Mouse (Mus musculus) testis, adult 2 months (tissue): ENCODE measurements around the gene Srgap1. TPM values are rescaled to one million over a fixed set of nuclear protein-coding genes. Genes with fewer than 3 reads are reported as not detected.

Experiments used
- H3K27ac ChIP-seq: fragments of 200-500 bp; 2 replicates; pipeline ENCODE4 v1.5.1; 2012; ENCODE audit warnings: low read depth, low read length; ENCODE audit not compliant: control insufficient read depth, insufficient read depth
- H3K27me3 ChIP-seq: fragments of 200-500 bp; 2 replicates; pipeline ENCODE4 v1.6.1; 2012; ENCODE audit warnings: mild to moderate bottlenecking, low read length, moderate library complexity; ENCODE audit not compliant: control insufficient read depth, insufficient read depth
- H3K36me3 ChIP-seq: fragments of 200-500 bp; 2 replicates; pipeline ENCODE4 v1.6.1; 2012; ENCODE audit warnings: mild to moderate bottlenecking, low read length; ENCODE audit not compliant: control insufficient read depth, insufficient read depth
- H3K4me1 ChIP-seq: fragments of 200-500 bp; 2 replicates; pipeline ENCODE4 v1.6.1; 2012; ENCODE audit warnings: low read length; ENCODE audit not compliant: control insufficient read depth, insufficient read depth
- H3K4me3 ChIP-seq: fragments of 200-500 bp; 2 replicates; pipeline ENCODE4 v1.5.1; 2012; ENCODE audit warnings: low read depth, mild to moderate bottlenecking, low read length, moderate library complexity, mixed read lengths; ENCODE audit not compliant: control insufficient read depth
- CTCF ChIP-seq: fragments of 200-500 bp; IDR thresholded peaks from 2 replicates; pipeline ENCODE4 v1.5.1; 2012; ENCODE audit warnings: low read depth, mild to moderate bottlenecking, inconsistent platforms, low read length, moderate library complexity; ENCODE audit not compliant: control insufficient read depth, insufficient read depth, insufficient replicate concordance
- POLR2A ChIP-seq: fragments of 200-500 bp; IDR thresholded peaks from 2 replicates; pipeline ENCODE4 v1.6.1; 2012; ENCODE audit warnings: low read depth, mild to moderate bottlenecking, inconsistent platforms, low read length, moderate library complexity; ENCODE audit not compliant: control insufficient read depth
- polyA plus RNA-seq: library from polyadenylated mRNA; depleted of rRNA; stranded (reverse); fragments of >200 nt; gene quantifications from 2 replicates; pipeline ENCODE4 v1.2.3, GENCODE M21; 2012

Gene Srgap1
- polyA plus RNA-seq, 1 experiment: 31.9 TPM

DNA sequence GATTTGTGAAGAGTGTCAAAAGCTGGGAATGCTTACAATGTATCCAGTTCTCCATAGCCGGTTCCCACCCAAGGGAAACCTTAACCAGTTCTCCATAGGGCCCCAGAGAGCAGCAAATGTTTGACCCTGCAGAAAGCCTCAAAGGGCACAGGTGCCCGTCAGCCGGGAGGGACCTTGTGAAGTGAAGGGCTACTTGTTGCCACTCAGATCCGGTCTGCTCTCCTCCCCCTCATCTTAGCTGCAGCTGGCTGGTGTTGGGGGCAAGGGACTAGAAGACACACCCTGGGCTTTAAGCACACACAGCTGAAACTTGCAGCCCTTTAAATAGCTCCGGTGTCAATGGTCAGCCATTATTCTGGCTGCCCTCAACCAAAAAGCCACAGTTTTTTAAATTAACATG, 30.1 kb downstream of the Srgap1 start:
- Histone ChIP-seq H3K27me3 (no peaks in the 10 kb centered on the region), H3K27ac (no peak overlapping the region), H3K4me3 (no peak overlapping the region), H3K4me1 (peaks cover 2% of the 10 kb centered on the region), H3K36me3 (no peaks in the 10 kb centered on the region)
- no peak for TF ChIP-seq CTCF
- no peak for TF ChIP-seq POLR2A

DNA sequence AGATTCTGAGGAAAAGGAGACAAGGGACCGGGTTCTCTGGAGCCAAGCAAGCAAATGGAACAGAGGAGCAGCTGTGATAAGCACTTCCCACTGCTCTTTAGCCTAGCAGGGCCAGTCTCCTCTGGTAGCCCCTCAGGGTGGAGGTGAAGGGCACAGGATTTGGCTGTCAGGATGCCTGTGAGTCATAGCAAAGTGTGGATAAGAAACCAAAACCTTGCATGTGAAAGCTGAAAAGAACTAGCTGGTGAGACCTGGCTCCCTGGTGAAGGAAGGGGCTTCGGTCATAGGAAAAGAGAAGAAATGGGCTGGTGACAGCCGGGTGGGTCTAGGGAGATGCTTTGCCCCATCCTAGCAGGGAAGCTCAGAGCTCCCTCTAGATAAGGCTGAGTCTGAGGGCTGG, 30.5 kb downstream of the Srgap1 start:
- H3K27ac ChIP-seq: no peak overlapping the region
- H3K4me3 ChIP-seq: no peak overlapping the region

DNA sequence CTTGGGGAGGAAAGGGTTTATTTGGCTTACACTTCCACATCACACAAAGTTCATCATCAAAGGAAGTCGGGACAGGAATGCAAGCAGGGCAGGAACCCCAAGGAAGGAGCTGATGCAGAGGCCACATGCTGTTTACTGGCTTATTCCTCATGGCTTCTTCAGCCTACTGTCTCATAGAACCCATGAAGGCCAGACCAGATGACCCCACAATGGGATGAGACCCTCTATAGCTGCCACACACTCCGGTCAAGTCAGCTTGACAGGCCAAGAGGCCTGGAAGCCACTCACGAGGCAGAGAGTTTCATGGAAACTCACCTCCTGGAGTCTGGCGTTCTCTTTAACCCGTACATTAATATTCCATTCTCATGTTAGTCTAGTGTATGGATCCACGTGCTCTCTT, 34.8 kb downstream of the Srgap1 start:
- H3K4me1 ChIP-seq: peaks cover 2% of the 10 kb centered on the region
- no peak for TF ChIP-seq POLR2A
- TF ChIP-seq CTCF: no peak
- no peaks in the 10 kb centered on the region for H3K27me3 ChIP-seq
- H3K4me3 ChIP-seq: no peak overlapping the region
- H3K36me3 ChIP-seq: no peaks in the 10 kb centered on the region
- H3K27ac ChIP-seq: no peak overlapping the region

More for the DNA sequence above, 30.5 kb downstream of the Srgap1 start:
- Histone ChIP-seq H3K4me1 (peaks cover 2% of the 10 kb centered on the region), H3K27me3 (no peaks in the 10 kb centered on the region), H3K36me3 (no peaks in the 10 kb centered on the region)
- TF ChIP-seq CTCF: no peak
- TF ChIP-seq POLR2A: no peak

DNA sequence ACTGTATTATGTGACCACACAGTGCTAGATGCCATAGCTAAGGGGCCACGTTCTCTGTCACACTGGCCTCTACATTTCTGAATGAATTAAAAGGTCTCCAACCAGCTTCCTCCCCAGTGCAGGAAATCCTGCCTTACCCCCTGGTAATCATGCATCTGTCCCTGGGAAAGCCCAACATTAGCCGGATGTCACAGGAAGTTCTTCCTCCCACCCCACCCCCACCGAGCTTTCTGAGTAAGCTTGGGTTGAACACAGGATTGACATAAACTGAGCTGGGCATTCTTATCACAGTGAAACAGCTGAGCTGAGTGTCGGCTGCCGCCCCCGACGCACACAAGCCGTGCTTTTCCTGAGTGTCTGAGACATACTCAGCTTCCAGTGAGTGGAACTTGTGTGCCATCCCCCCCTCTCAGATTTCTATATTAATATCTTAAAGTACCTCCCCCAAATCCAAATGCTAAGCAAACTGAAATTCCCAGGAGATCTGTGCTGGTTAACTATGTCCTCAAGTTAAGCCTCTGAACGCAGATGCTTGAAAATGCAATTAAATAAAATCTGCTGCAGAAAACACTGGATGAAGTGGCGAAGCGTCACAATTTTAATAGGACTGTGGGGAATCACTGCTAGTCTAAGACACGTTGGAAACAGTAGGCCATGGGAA, 38.3 kb downstream of the Srgap1 start:
- no peaks in the 10 kb centered on the region for H3K27me3 ChIP-seq
- no peak overlapping the region for H3K27ac ChIP-seq
- no peaks in the 10 kb centered on the region for H3K4me1 ChIP-seq
- no peak for TF ChIP-seq CTCF
- TF ChIP-seq POLR2A: no peak
- H3K36me3 ChIP-seq: no peaks in the 10 kb centered on the region
- H3K4me3 ChIP-seq: no peak overlapping the region

DNA sequence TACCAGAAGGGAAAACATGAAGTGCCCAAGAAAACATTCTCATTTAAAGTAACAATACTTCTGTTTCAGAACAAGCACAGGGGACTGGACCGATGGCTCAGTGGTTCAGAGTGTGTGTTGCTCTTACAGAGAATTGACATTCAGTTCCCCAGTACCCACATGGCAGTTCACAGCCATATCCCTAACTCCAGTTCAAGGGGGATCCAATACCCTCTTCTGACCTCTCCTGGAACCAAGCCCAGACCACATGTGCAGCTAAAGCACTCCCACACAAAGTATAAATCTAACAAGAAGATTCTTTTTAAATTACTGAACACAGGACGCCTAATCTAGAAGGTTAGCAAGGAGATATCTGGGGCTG, 38.8 kb downstream of the Srgap1 start:
- no peaks in the 10 kb centered on the region for H3K27me3 ChIP-seq
- TF ChIP-seq CTCF: no peak
- TF ChIP-seq POLR2A: no peak
- no peaks in the 10 kb centered on the region for H3K36me3 ChIP-seq
- no peak overlapping the region for H3K27ac ChIP-seq
- H3K4me3 ChIP-seq: no peak overlapping the region
- H3K4me1 ChIP-seq: no peaks in the 10 kb centered on the region

DNA sequence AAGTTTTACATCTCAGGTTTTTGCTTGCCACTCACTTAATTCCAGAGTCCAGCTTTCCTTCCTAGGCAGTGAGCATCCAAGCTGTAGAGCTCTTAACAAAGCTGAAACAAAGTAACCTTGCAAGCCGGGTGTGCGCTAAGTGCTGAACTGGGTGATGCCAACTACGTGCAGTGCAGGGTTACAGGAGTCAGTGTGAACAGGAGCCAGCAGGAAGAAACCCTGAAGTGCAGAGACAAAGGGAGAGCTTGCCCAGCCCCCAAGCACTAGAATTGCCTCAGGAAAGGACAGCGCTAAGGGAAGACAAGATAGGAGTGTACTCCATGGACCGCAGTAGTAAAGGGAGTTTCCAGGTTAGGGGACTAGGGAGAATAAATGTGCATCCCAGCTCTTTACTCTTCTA, 40.5 kb downstream of the Srgap1 start:
- TF ChIP-seq POLR2A (no peak), CTCF (no peak)
- H3K36me3 ChIP-seq: no peaks in the 10 kb centered on the region
- no peak overlapping the region for H3K27ac ChIP-seq
- no peaks in the 10 kb centered on the region for H3K4me1 ChIP-seq
- no peaks in the 10 kb centered on the region for H3K27me3 ChIP-seq
- no peak overlapping the region for H3K4me3 ChIP-seq

DNA sequence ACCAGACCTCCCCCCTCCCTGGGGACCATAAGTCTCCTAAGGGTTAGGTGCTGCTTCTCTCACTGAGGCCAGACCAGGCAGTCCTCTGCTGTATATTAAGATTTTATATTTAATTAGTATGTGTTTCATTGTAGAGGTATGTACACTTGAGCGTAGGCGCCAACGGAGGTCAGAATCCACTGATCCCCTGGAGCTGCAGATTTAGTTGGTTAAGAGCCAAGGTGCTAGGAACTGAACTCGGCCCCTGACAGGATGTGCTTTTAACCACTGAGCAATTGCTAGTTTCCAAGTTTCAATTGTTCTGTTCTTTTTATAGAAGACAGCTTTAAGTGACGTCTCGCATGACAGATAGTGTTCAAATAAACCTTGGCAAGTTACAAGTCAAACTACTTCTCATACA, 41.0 kb downstream of the Srgap1 start:
- Histone ChIP-seq H3K36me3 (no peaks in the 10 kb centered on the region), H3K4me3 (no peak overlapping the region), H3K27me3 (no peaks in the 10 kb centered on the region), H3K27ac (no peak overlapping the region), H3K4me1 (no peaks in the 10 kb centered on the region)
- TF ChIP-seq POLR2A: no peak
- TF ChIP-seq CTCF: no peak

DNA sequence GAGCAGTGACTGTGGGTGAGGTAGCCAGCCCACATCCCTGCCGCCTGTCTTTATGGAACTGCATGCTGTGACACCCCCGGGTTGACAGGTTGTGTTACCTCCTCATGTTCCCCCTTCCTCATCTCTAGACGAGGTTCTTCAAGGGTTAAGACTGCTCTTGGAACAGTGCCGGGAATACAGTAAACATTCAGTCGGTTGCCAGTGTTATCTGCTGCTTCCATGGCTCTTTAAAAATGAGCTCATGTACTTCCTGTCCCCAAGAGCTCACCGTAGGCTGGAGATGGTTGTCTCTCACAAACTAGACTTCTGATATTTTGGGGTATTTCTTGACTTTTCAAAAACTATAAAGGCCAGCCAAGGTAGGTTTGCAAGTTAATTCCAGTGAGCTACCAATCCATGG, 41.6 kb downstream of the Srgap1 start:
- no peak overlapping the region for H3K4me3 ChIP-seq
- no peak overlapping the region for H3K27ac ChIP-seq
- no peak for TF ChIP-seq POLR2A
- no peak for TF ChIP-seq CTCF
- no peaks in the 10 kb centered on the region for H3K27me3 ChIP-seq
- no peaks in the 10 kb centered on the region for H3K36me3 ChIP-seq
- H3K4me1 ChIP-seq: no peaks in the 10 kb centered on the region
